ENCODE assay signal across 24 mouse cellular contexts in genomic region chrX:19157464-19158203, GRCm38 (mm10).
A peak's percentile ranks its signal among the peaks of the same experiment; 100 is the strongest.
DNase-seq lines count a peak whose midpoint lies in the region; ATAC-seq and TF ChIP-seq lines count a peak whose summit lies in the region.
"Had no signal": no experiment of that assay in that cellular context is flagged by ENCODE, and none has a peak within 500 bp of the region (broad histone marks: within the 10 kb centered on the region; RNA-seq: fewer than 3 reads in every experiment).

No protein-coding gene starts in this region.

- H3K9ac ChIP-seq in CH12.LX (ENCODE audit: insufficient read depth, low read depth) = no peak overlapping the region
- H3K9ac ChIP-seq in neural tube, embryonic 15.5 days (replicated peaks) = no peak overlapping the region
- H3K9ac ChIP-seq: embryonic facial prominence, embryonic 12.5 days; forebrain, embryonic 13.5 days; kidney, embryonic 15.5 days; limb, embryonic 13.5 days; liver, embryonic 13.5 days had no signal

- H3K4me3 ChIP-seq in CH12.LX (replicated peaks in 1 of 3; ENCODE audit: low read depth in 2 of 3, low read length in 2 of 3, poor library complexity in 1 of 3) (no peak overlapping the region), macrophage (ENCODE audit: inconsistent target) (no peak overlapping the region)
- H3K4me3 ChIP-seq in bone marrow macrophage, adult 2 months (ENCODE audit: insufficient read depth, low read length) = peak overlapping the region; percentile 3; the same call in 1 of the 2 replicates
- H3K4me3 ChIP-seq in neural tube, embryonic 15.5 days (replicated peaks) = no peak overlapping the region
- no peak overlapping the region for H3K4me3 ChIP-seq in midbrain, embryonic 10.5 days
- H3K4me3 ChIP-seq in layer of hippocampus, adult 2 months = no peak overlapping the region
- H3K4me3 ChIP-seq: embryonic facial prominence, embryonic 12.5 days; erythroblast, embryonic 14.5 days; forebrain, embryonic 13.5 days; kidney, embryonic 15.5 days; limb, embryonic 13.5 days; liver, embryonic 13.5 days had no signal

- H3K9me3 ChIP-seq in CH12.LX (replicated peaks; ENCODE audit: low read length) = no peaks in the 10 kb centered on the region
- H3K9me3 ChIP-seq in neural tube, embryonic 15.5 days (replicated peaks) = no peaks in the 10 kb centered on the region
- H3K9me3 ChIP-seq in midbrain, embryonic 10.5 days (replicated peaks) = no peaks in the 10 kb centered on the region
- H3K9me3 ChIP-seq: embryonic facial prominence, embryonic 12.5 days; forebrain, embryonic 13.5 days; kidney, embryonic 15.5 days; limb, embryonic 13.5 days; liver, embryonic 13.5 days had no signal

- TF ChIP-seq EP300 in CH12.LX (IDR thresholded peaks at IDR 0.05; ENCODE audit: low read length) = peak; percentile 68; the same call in 1 of the 2 replicates

- no peak for TF ChIP-seq CTCF in CH12.LX (conservative IDR thresholded peaks at IDR 0.05 in 1 of 2, IDR thresholded peaks at IDR 0.05 in 1 of 2; ENCODE audit: low read depth in 2 of 2, low read length in 2 of 2)
- no peak for TF ChIP-seq CTCF in bone marrow macrophage, adult 2 months (IDR thresholded peaks at IDR 0.05; ENCODE audit: low read depth, low read length)
- TF ChIP-seq CTCF in layer of hippocampus, adult 2 months (conservative IDR thresholded peaks at IDR 0.05) = no peak

- H3K27ac ChIP-seq in CH12.LX (ENCODE audit: insufficient read depth, low read depth) = peak overlapping the region; percentile 72
- H3K27ac ChIP-seq in bone marrow macrophage, adult 2 months (ENCODE audit: insufficient read depth, low read depth, low read length) = peak overlapping the region; percentile 92
- H3K27ac ChIP-seq in macrophage = peak overlapping the region; percentile 79
- no peak overlapping the region for H3K27ac ChIP-seq in neural tube, embryonic 15.5 days (replicated peaks)
- H3K27ac ChIP-seq in midbrain, embryonic 10.5 days (replicated peaks) = no peak overlapping the region
- H3K27ac ChIP-seq in layer of hippocampus, adult 2 months = no peak overlapping the region
- H3K27ac ChIP-seq: embryonic facial prominence, embryonic 12.5 days; forebrain, embryonic 13.5 days; hindbrain, postnatal 0 days; kidney, embryonic 15.5 days; limb, embryonic 13.5 days; liver, embryonic 13.5 days had no signal

- TF ChIP-seq POLR2A in CH12.LX (IDR thresholded peaks at IDR 0.05; ENCODE audit: low read depth, low read length) = no peak
- no peak for TF ChIP-seq POLR2A in bone marrow macrophage, adult 2 months (IDR thresholded peaks at IDR 0.05; ENCODE audit: borderline replicate concordance, low read depth, low read length)

- no peaks in the 10 kb centered on the region for H3K27me3 ChIP-seq in CH12.LX (replicated peaks)
- no peaks in the 10 kb centered on the region for H3K27me3 ChIP-seq in neural tube, embryonic 15.5 days (replicated peaks)
- no peaks in the 10 kb centered on the region for H3K27me3 ChIP-seq in midbrain, embryonic 10.5 days (ENCODE audit: low read depth, poor library complexity, severe bottlenecking)
- H3K27me3 ChIP-seq: embryonic facial prominence, embryonic 12.5 days; forebrain, embryonic 13.5 days; kidney, embryonic 15.5 days; limb, embryonic 13.5 days; liver, embryonic 13.5 days had no signal

- H3K4me1 ChIP-seq in CH12.LX (ENCODE audit: control insufficient read depth in 1 of 2, insufficient read depth in 2 of 2) = peaks cover 4 to 29% of the 10 kb centered on the region in 2 experiments; a peak in 2 of 4 replicates
- peaks cover 24% of the 10 kb centered on the region for H3K4me1 ChIP-seq in bone marrow macrophage, adult 2 months (ENCODE audit: control insufficient read depth, insufficient read depth, low read length)
- H3K4me1 ChIP-seq in neural tube, embryonic 15.5 days = no peaks in the 10 kb centered on the region
- no peaks in the 10 kb centered on the region for H3K4me1 ChIP-seq in midbrain, embryonic 10.5 days
- H3K4me1 ChIP-seq: embryonic facial prominence, embryonic 12.5 days; forebrain, embryonic 13.5 days; kidney, embryonic 15.5 days; limb, embryonic 13.5 days; liver, embryonic 13.5 days had no signal

- no peak for ATAC-seq in neural tube, embryonic 15.5 days (ENCODE audit: low FRiP score)
- ATAC-seq: forebrain, embryonic 13.5 days; hindbrain, postnatal 0 days; midbrain, embryonic 16.5 days had no signal

- no peak for TF ChIP-seq RAD21 in CH12.LX (IDR thresholded peaks at IDR 0.05; ENCODE audit: low read depth, low read length)

- dilution Hi-C loops in CH12.LX (cut with MboI; ENCODE audit: extremely low pct_ligation_motif_present, extremely low pct_unique_long_range_greater_than_20kb, low sequenced_read_pairs) = no loop called here

- H3K4me2 ChIP-seq in CH12.LX (ENCODE audit: insufficient read depth, low read depth, poor library complexity, severe bottlenecking) = peak overlapping the region; percentile 29
- no peak overlapping the region for H3K4me2 ChIP-seq in neural tube, embryonic 15.5 days
- H3K4me2 ChIP-seq: embryonic facial prominence, embryonic 12.5 days; forebrain, embryonic 13.5 days; heart, embryonic 11.5 days; kidney, embryonic 15.5 days; limb, embryonic 13.5 days; liver, embryonic 13.5 days had no signal

- H3K36me3 ChIP-seq in CH12.LX (replicated peaks in 1 of 2; ENCODE audit: control insufficient read depth in 1 of 2, insufficient read depth in 1 of 2, low read length in 1 of 2) (no peaks in the 10 kb centered on the region), macrophage (ENCODE audit: inconsistent target) (no peaks in the 10 kb centered on the region)
- no peaks in the 10 kb centered on the region for H3K36me3 ChIP-seq in neural tube, embryonic 15.5 days
- no peaks in the 10 kb centered on the region for H3K36me3 ChIP-seq in midbrain, embryonic 10.5 days
- H3K36me3 ChIP-seq: embryonic facial prominence, embryonic 12.5 days; kidney, embryonic 15.5 days; limb, embryonic 13.5 days; liver, embryonic 13.5 days had no signal

- WGBS in macrophage (ENCODE audit: missing documents) = 22% methylated on average over 6 of the region's 6 CpGs
- 84% methylated on average over 6 of the region's 6 CpGs for WGBS in neural tube, embryonic 15.5 days
- WGBS in midbrain, embryonic 10.5 days = 84% methylated on average over 6 of the region's 6 CpGs

- in situ Hi-C loops in CH12.LX (cut with MboI; ENCODE audit: low pct_ligation_motif_present, low pct_unique_long_range_greater_than_20kb, low sequenced_read_pairs) = no loop called here

- DNase-seq in CH12.LX (ENCODE audit: extremely low read depth) = peak; percentile 47
- DNase-seq in natural killer cell, adult 2 months (ENCODE audit: low spot score in 2 of 2) = peak; percentile 5 to 46
- no peak for DNase-seq in midbrain, embryonic 10.5 days (ENCODE audit: low spot score)
- no peak for DNase-seq in layer of hippocampus, adult 2 months (ENCODE audit: low spot score in 2 of 2)
- no peak for DNase-seq in adrenal gland, adult 8-10 months
- DNase-seq: cerebellum, adult 9-11 months; kidney, adult 11 months; kidney, postnatal 36 days; liver, embryonic 13.5 days; lung, adult 2 months; lung, postnatal 14 days; retina, postnatal 1 day; thymus, postnatal 25 days had no signal

- H3K79me2 ChIP-seq in CH12.LX (replicated peaks; ENCODE audit: control insufficient read depth, extremely low read depth, insufficient read depth, poor library complexity, severe bottlenecking) (no peaks in the 10 kb centered on the region), macrophage (ENCODE audit: inconsistent target) (peaks cover 83% of the 10 kb centered on the region)

TF ChIP-seq in CH12.LX, 34 proteins besides CTCF, POLR2A, EP300 and RAD21:
- TF ChIP-seq MAX (IDR thresholded peaks at IDR 0.05; ENCODE audit: low read length) (0 out of 2 replicates have a peak, but pooled peaks have one; percentile 11), MAFK (IDR thresholded peaks at IDR 0.05; ENCODE audit: insufficient replicate concordance, low read length) (0 out of 2 replicates have a peak, but pooled peaks have one; percentile 44), ETS1 (conservative IDR thresholded peaks at IDR 0.05; ENCODE audit: low read depth, low read length) (peak; percentile 50), CHD2 (IDR thresholded peaks at IDR 0.05; ENCODE audit: low read length) (no peak; the same call in 1 of the 2 replicates), MEF2A (IDR thresholded peaks at IDR 0.05; ENCODE audit: borderline replicate concordance, low read depth, low read length) (0 out of 2 replicates have a peak, but pooled peaks have one; percentile 55), ZC3H11A (IDR thresholded peaks at IDR 0.05; ENCODE audit: low read depth, low read length) (no peak), JUN (IDR thresholded peaks at IDR 0.05; ENCODE audit: insufficient read depth, low read depth, low read length) (peak; percentile 34; the same call in 1 of the 2 replicates), E2F4 (IDR thresholded peaks at IDR 0.05; ENCODE audit: insufficient replicate concordance, low read depth, low read length) (no peak), MAZ (IDR thresholded peaks at IDR 0.05; ENCODE audit: low read depth, low read length) (no peak), IRF4 (IDR thresholded peaks at IDR 0.05; ENCODE audit: low read depth, low read length) (peak; percentile 45; the same call in 1 of the 2 replicates), SIN3A (IDR thresholded peaks at IDR 0.05; ENCODE audit: low read length) (0 out of 2 replicates have a peak, but pooled peaks have one; percentile 30), MYC (IDR thresholded peaks at IDR 0.05; ENCODE audit: low read depth, low read length) (no peak)
TF ChIP-seq in CH12.LX: peak in this region for 7.

Comparison
In these comparisons a context has a peak if more than half of its experiments do, and no peak if none do; other contexts are left out.
1. DNase-seq: peak in CH12.LX (single experiment) and natural killer cell, adult 2 months (2 of 2); none in midbrain, embryonic 10.5 days (single experiment), layer of hippocampus, adult 2 months (0 of 2) and adrenal gland, adult 8-10 months (single experiment).
2. H3K27ac ChIP-seq: peak in CH12.LX (single experiment), bone marrow macrophage, adult 2 months (single experiment) and macrophage (single experiment); none in neural tube, embryonic 15.5 days (single experiment), midbrain, embryonic 10.5 days (single experiment) and layer of hippocampus, adult 2 months (single experiment).